Mouse (Mus musculus) embryonic facial prominence, embryonic 13.5 days (tissue): ENCODE results near the gene Guca1b. TPM values are rescaled to one million over a fixed set of nuclear protein-coding genes. Genes with fewer than 3 reads are reported as not detected.

Source experiments
- ATAC-seq: fragments of 200-750 bp; cut with Nextera tagmentation; 2 replicates; pipeline ENCODE4 v1.8.0; 2017; ENCODE audit warnings: low read depth; ENCODE audit not compliant: insufficient number of reproducible peaks, insufficient read depth, low FRiP score, low TSS enrichment
- H3K27ac ChIP-seq: fragments of 300-500 bp; sonication (generic); 2 replicates; pipeline ENCODE4 v1.5.1; 2015; ENCODE audit warnings: moderate library complexity, mild to moderate bottlenecking, inconsistent platforms
- H3K27me3 ChIP-seq: fragments of 300-500 bp; sonication (generic); 2 replicates; pipeline ENCODE4 v1.6.1; 2015; ENCODE audit warnings: mild to moderate bottlenecking, inconsistent platforms
- H3K36me3 ChIP-seq: fragments of 300-500 bp; sonication (generic); 2 replicates; pipeline ENCODE4 v1.6.1; 2015; ENCODE audit warnings: mild to moderate bottlenecking, inconsistent platforms
- H3K4me1 ChIP-seq: fragments of 300-500 bp; sonication (generic); 2 replicates; pipeline ENCODE4 v1.6.1; 2015; ENCODE audit warnings: inconsistent platforms
- H3K4me2 ChIP-seq: fragments of 300-500 bp; sonication (generic); 2 replicates; pipeline ENCODE4 v1.6.1; 2015; ENCODE audit warnings: moderate library complexity, mild to moderate bottlenecking, inconsistent platforms
- H3K4me3 ChIP-seq: fragments of 300-500 bp; sonication (generic); 2 replicates; pipeline ENCODE4 v1.5.1; 2015; ENCODE audit warnings: mild to moderate bottlenecking, inconsistent platforms
- H3K9ac ChIP-seq: fragments of 300-500 bp; sonication (generic); 2 replicates; pipeline ENCODE4 v1.6.1; 2015; ENCODE audit warnings: mild to moderate bottlenecking, inconsistent platforms
- H3K9me3 ChIP-seq: fragments of 300-500 bp; sonication (generic); 2 replicates; pipeline ENCODE4 v1.6.1; 2016; ENCODE audit warnings: inconsistent platforms
- WGBS: fragments of 180-500 bp; shearing (Covaris S2); methylation state at CpG from one replicate; pipeline ENCODE4 v1.1.7; 2015; ENCODE audit warnings: mixed read lengths; 5-methylcytosine and 5-hydroxymethylcytosine counted together
- polyA plus RNA-seq: library from polyadenylated mRNA; unstranded; fragments of >200 nt; fragmentation: Nextera tagmentation; extraction: Ambion mirVana; gene quantifications from 2 replicates; pipeline ENCODE4 v1.2.1, GENCODE M21; 2015

The Guca1b gene
- polyA plus RNA-seq, 1 experiment from 2014 or later = 0.73 TPM

DNA sequence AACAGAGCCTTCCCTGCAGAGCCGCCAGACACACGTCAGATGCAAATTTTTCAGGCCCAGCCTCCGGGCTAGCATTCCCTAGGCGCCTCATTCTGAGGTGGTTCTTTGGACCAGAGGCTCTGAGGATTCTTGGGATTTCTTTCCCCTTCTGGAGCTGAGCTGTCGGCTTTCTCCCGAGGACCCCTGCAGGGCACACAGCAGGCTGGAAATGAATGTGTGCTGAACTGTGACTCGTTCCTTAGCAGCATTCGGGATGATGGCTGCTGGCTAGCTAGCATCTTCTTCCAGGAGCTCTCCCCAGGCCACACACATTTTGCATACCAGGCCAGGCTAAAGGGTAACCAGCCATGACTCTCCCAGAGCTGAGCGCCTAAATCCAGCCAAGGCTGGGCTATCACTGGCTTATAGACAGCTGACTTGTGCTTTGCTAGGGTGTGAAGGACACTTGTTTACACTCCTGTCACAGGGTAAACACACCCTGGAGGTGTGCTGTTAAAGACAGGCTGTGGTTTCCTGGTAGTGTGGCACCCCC lies 55.2 kb downstream of the Guca1b start:
- H3K36me3 ChIP-seq = no peaks in the 10 kb centered on the region
- WGBS = 9% methylated on average over 9 of the region's 9 CpGs
- H3K9ac ChIP-seq = 0 out of 2 replicates have a peak overlapping the region, but pooled peaks have one; percentile 12
- H3K27ac ChIP-seq = no peak overlapping the region
- H3K4me2 ChIP-seq = no peak overlapping the region; the same call in 1 of the 2 replicates
- H3K4me1 ChIP-seq = peaks cover 37% of the 10 kb centered on the region
- peaks cover 49% of the 10 kb centered on the region for H3K27me3 ChIP-seq
- no peak overlapping the region for H3K4me3 ChIP-seq
- ATAC-seq = no peak
- no peaks in the 10 kb centered on the region for H3K9me3 ChIP-seq

DNA sequence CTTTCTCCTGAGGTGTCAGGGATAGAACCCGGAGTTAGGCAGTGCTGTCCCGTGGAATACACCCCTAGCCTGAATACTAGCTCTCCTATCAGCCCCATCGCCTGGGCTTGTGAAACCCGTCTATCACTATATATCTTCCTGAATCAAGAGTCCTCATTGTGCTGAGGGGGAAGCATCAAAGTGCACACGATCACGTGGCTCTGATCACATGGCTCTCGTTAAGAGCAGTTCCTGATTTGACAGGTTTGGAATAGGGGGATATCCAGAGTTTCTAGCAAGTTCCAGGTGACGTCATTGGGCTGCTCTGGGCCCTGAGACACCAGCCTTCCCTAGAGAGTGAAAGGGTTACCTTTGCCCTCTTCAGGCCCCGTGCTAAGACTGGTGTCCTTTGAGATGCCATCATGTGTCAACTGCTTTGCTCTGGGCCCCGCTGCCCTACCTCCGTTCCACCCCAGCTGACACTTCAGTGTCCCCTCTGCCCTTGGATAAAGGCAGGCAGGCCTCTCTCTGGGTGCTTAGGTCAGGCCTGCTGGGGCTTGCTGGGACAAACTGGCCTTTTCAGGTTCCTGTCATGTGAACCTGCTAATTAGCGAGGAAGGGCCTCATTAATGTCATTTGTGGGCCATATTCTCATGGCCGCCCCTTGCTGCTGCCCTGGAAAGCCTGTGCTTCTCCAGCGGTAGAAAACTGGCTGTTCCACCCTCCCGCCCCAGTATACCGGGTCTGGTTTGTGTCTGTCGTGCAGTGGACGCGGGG lies 56.3 kb downstream of the Guca1b start:
- no peak overlapping the region for H3K4me3 ChIP-seq
- ATAC-seq = no peak
- H3K27ac ChIP-seq = no peak overlapping the region
- H3K9me3 ChIP-seq = no peaks in the 10 kb centered on the region
- no peak overlapping the region for H3K4me2 ChIP-seq
- peaks cover 41% of the 10 kb centered on the region for H3K27me3 ChIP-seq
- no peaks in the 10 kb centered on the region for H3K36me3 ChIP-seq
- 53% methylated on average over 19 of the region's 19 CpGs for WGBS
- peaks cover 34% of the 10 kb centered on the region for H3K4me1 ChIP-seq
- no peak overlapping the region for H3K9ac ChIP-seq

DNA sequence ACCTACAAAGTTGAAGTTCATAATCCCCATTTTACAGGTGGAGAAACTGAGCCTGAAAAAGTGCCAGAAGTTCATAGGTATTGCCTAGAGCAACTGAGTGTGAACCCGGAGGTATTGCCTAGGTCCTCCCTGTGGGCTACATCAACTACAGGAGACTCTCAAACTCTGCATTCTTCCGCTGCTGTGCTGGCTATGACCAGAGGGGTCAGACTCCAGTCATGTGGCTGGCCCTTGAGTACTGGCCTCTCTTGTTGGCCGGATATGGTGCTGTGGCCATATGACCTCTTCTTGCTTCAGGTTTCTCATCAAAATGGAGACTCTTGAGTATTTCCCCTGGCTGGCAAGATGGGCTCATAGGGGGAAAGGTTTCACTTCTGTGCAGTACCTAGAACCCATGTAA lies 57.1 kb downstream of the Guca1b start:
- 79% methylated on average over 3 of the region's 3 CpGs for WGBS
- Histone ChIP-seq H3K36me3 (no peaks in the 10 kb centered on the region), H3K4me3 (no peak overlapping the region), H3K27me3 (peaks cover 33% of the 10 kb centered on the region), H3K9ac (no peak overlapping the region), H3K4me1 (peaks cover 26% of the 10 kb centered on the region), H3K27ac (no peak overlapping the region), H3K4me2 (no peak overlapping the region), H3K9me3 (no peaks in the 10 kb centered on the region)
- ATAC-seq = no peak

Other genes with a start within 250 kb of the Guca1b start
- 73.4 and 74.5 TPM in 2 replicates for gene Mrps10, start 16.5 kb upstream of the Guca1b start, polyA plus RNA-seq
- 1.9 and 2.0 TPM in 2 replicates for gene Guca1a, start 15.2 kb downstream of the Guca1b start, polyA plus RNA-seq
- gene AI661453, start 51.2 kb downstream of the Guca1b start, polyA plus RNA-seq = 1.7 and 2.0 TPM in 2 replicates
- 0.25 TPM in 1 of 2 replicates, not detected in the other for gene 1700001C19Rik, start 52.0 kb downstream of the Guca1b start, polyA plus RNA-seq
- gene Taf8, start 116.9 kb downstream of the Guca1b start, polyA plus RNA-seq = 34.1 and 38.1 TPM in 2 replicates
- 359 and 377 TPM in 2 replicates for gene Ccnd3, start 119.7 kb downstream of the Guca1b start, polyA plus RNA-seq
- gene Bysl, start 226.1 kb downstream of the Guca1b start, polyA plus RNA-seq = 23.0 and 26.6 TPM in 2 replicates
- gene Med20, start 226.2 kb downstream of the Guca1b start, polyA plus RNA-seq = 52.9 and 60.1 TPM in 2 replicates
- gene Gm20517, start 226.2 kb downstream of the Guca1b start, polyA plus RNA-seq = 0.96 and 2.4 TPM in 2 replicates
- gene Usp49, start 245.3 kb downstream of the Guca1b start, polyA plus RNA-seq = 6.2 and 6.4 TPM in 2 replicates